Mouse (Mus musculus) heart, embryonic 12.5 days (tissue): ENCODE measurements at regions not wholly inside any gene's neighbourhood (a gene's known extent, or its start where the extent isn't known, plus 50 kb on each side); places are given as distances from the start of the nearest gene placed in this dataset.

Experiments
- ATAC-seq: fragments of 200-750 bp; cut with Nextera tagmentation; 2 replicates; pipeline ENCODE4 v1.8.0; 2017; ENCODE audit warnings: moderate TSS enrichment, moderate library complexity; ENCODE audit not compliant: insufficient number of reproducible peaks, low FRiP score
- H3K27ac ChIP-seq: fragments of 300-500 bp; sonication (generic); 2 replicates; pipeline ENCODE4 v1.5.1; 2016; ENCODE audit warnings: mild to moderate bottlenecking, moderate library complexity; ENCODE audit not compliant: poor library complexity, severe bottlenecking
- H3K27me3 ChIP-seq: fragments of 300-500 bp; sonication (generic); replicated peaks from 2 replicates; pipeline ENCODE4 v1.6.1; 2016; ENCODE audit warnings: mild to moderate bottlenecking, moderate library complexity
- H3K36me3 ChIP-seq: fragments of 300-500 bp; sonication (generic); 2 replicates; pipeline ENCODE4 v1.6.1; 2016; ENCODE audit warnings: mild to moderate bottlenecking, moderate library complexity
- H3K4me1 ChIP-seq: fragments of 300-500 bp; sonication (generic); replicated peaks from 2 replicates; pipeline ENCODE4 v1.6.1; 2016; ENCODE audit warnings: mild to moderate bottlenecking
- H3K4me2 ChIP-seq: fragments of 300-500 bp; sonication (generic); 2 replicates; pipeline ENCODE4 v1.6.1; 2016; ENCODE audit warnings: mild to moderate bottlenecking, moderate library complexity
- H3K4me3 ChIP-seq: fragments of 300-500 bp; sonication (generic); 2 replicates; pipeline ENCODE4 v1.5.1; 2016; ENCODE audit warnings: mild to moderate bottlenecking
- H3K9ac ChIP-seq: fragments of 300-500 bp; sonication (generic); 2 replicates; pipeline ENCODE4 v1.6.1; 2016; ENCODE audit warnings: mild to moderate bottlenecking, moderate library complexity
- H3K9me3 ChIP-seq: fragments of 300-500 bp; sonication (generic); replicated peaks from 2 replicates; pipeline ENCODE4 v1.6.1; 2016; ENCODE audit warnings: mild to moderate bottlenecking, moderate library complexity
- WGBS: fragments of 180-500 bp; shearing (Covaris S2); methylation state at CpG from one replicate; pipeline ENCODE4 v1.1.7; 2016; 5-methylcytosine and 5-hydroxymethylcytosine counted together

- no peaks in the 10 kb centered on the region for H3K27me3 ChIP-seq
- H3K4me1 ChIP-seq = 0 out of 2 replicates have a peak, but pooled peaks cover 6% of the 10 kb centered on the region
- no peak for ATAC-seq
- H3K27ac ChIP-seq = no peak overlapping the region
- no peak overlapping the region for H3K4me2 ChIP-seq
- H3K4me3 ChIP-seq = no peak overlapping the region
- 85% methylated on average over 6 of the region's 6 CpGs for WGBS
- H3K9me3 ChIP-seq = no peaks in the 10 kb centered on the region
- H3K36me3 ChIP-seq = no peaks in the 10 kb centered on the region
- H3K9ac ChIP-seq = no peak overlapping the region
Observed at GRCm38 (mm10) chr8:103895132-103895531, 206.3 kb upstream of the Cdh5 start.

GRCm38 (mm10) chr8:103897463-103897862 lies 204.0 kb upstream of the Cdh5 start:
- no peak for ATAC-seq
- H3K27ac ChIP-seq = no peak overlapping the region
- H3K4me2 ChIP-seq = no peak overlapping the region
- no peak overlapping the region for H3K4me3 ChIP-seq
- no peaks in the 10 kb centered on the region for H3K36me3 ChIP-seq
- WGBS = 63% methylated on average over 7 of the region's 7 CpGs
- no peak overlapping the region for H3K9ac ChIP-seq
- no peaks in the 10 kb centered on the region for H3K27me3 ChIP-seq
- H3K9me3 ChIP-seq = no peaks in the 10 kb centered on the region
- 0 out of 2 replicates have a peak, but pooled peaks cover 3% of the 10 kb centered on the region for H3K4me1 ChIP-seq

GRCm38 (mm10) chr8:103902516-103902915 lies 198.9 kb upstream of the Cdh5 start:
- H3K36me3 ChIP-seq = no peaks in the 10 kb centered on the region
- no peak for ATAC-seq
- H3K9me3 ChIP-seq = peaks cover 10% of the 10 kb centered on the region
- no peak overlapping the region for H3K4me3 ChIP-seq
- H3K4me2 ChIP-seq = no peak overlapping the region
- whole genome bisulfite sequencing = 53% methylated on average over 1 of the region's 1 CpGs
- H3K27me3 ChIP-seq = no peaks in the 10 kb centered on the region
- 0 out of 2 replicates have a peak, but pooled peaks cover under 1% of the 10 kb centered on the region for H3K4me1 ChIP-seq
- H3K27ac ChIP-seq = no peak overlapping the region
- no peak overlapping the region for H3K9ac ChIP-seq

GRCm38 (mm10) chr8:103903635-103904034 lies 197.8 kb upstream of the Cdh5 start:
- no peak overlapping the region for H3K9ac ChIP-seq
- H3K27me3 ChIP-seq = no peaks in the 10 kb centered on the region
- no peaks in the 10 kb centered on the region for H3K36me3 ChIP-seq
- H3K27ac ChIP-seq = no peak overlapping the region
- no peaks in the 10 kb centered on the region for H3K4me1 ChIP-seq
- WGBS = 76% methylated on average over 5 of the region's 5 CpGs
- H3K4me3 ChIP-seq = no peak overlapping the region
- ATAC-seq = no peak
- no peak overlapping the region for H3K4me2 ChIP-seq
- H3K9me3 ChIP-seq = peaks cover 10% of the 10 kb centered on the region

- no peak overlapping the region for H3K27ac ChIP-seq
- no peak overlapping the region for H3K4me3 ChIP-seq
- no peak overlapping the region for H3K4me2 ChIP-seq
- H3K9me3 ChIP-seq = peaks cover 10% of the 10 kb centered on the region
- H3K27me3 ChIP-seq = no peaks in the 10 kb centered on the region
- H3K36me3 ChIP-seq = no peaks in the 10 kb centered on the region
- ATAC-seq = no peak
- H3K9ac ChIP-seq = no peak overlapping the region
- H3K4me1 ChIP-seq = no peaks in the 10 kb centered on the region
- WGBS = 80% methylated on average over 4 of the region's 4 CpGs
Observed at GRCm38 (mm10) chr8:103907662-103908061, 193.8 kb upstream of the Cdh5 start.

GRCm38 (mm10) chr8:103911287-103912015 lies 190.0 kb upstream of the Cdh5 start:
- no peaks in the 10 kb centered on the region for H3K27me3 ChIP-seq
- 64% methylated on average over 2 of the region's 2 CpGs for WGBS
- H3K4me3 ChIP-seq = no peak overlapping the region
- no peak overlapping the region for H3K27ac ChIP-seq
- H3K36me3 ChIP-seq = no peaks in the 10 kb centered on the region
- H3K4me2 ChIP-seq = no peak overlapping the region
- H3K9me3 ChIP-seq = peaks cover 5% of the 10 kb centered on the region
- no peak for ATAC-seq
- H3K9ac ChIP-seq = no peak overlapping the region
- peaks cover 8% of the 10 kb centered on the region for H3K4me1 ChIP-seq

- ATAC-seq = no peak
- Histone ChIP-seq H3K27me3 (no peaks in the 10 kb centered on the region), H3K27ac (no peak overlapping the region), H3K9ac (no peak overlapping the region), H3K4me1 (peaks cover 8% of the 10 kb centered on the region), H3K4me3 (no peak overlapping the region), H3K9me3 (no peaks in the 10 kb centered on the region), H3K4me2 (no peak overlapping the region), H3K36me3 (no peaks in the 10 kb centered on the region)
- 74% methylated on average over 9 of the region's 9 CpGs for WGBS
Observed at GRCm38 (mm10) chr8:103912983-103913926, 188.2 kb upstream of the Cdh5 start.

GRCm38 (mm10) chr8:103913927-103914640 lies 187.3 kb upstream of the Cdh5 start:
- ATAC-seq = 0 out of 2 replicates have a peak, but pooled peaks have one; percentile 48
- 39% methylated on average over 6 of the region's 6 CpGs for WGBS

GRCm38 (mm10) chr8:103919324-103919723 lies 182.1 kb upstream of the Cdh5 start:
- Histone ChIP-seq H3K9ac (no peak overlapping the region), H3K9me3 (no peaks in the 10 kb centered on the region), H3K4me1 (peaks cover 1% of the 10 kb centered on the region; the same call in 1 of the 2 replicates), H3K36me3 (no peaks in the 10 kb centered on the region), H3K4me2 (no peak overlapping the region), H3K27me3 (no peaks in the 10 kb centered on the region), H3K27ac (no peak overlapping the region), H3K4me3 (no peak overlapping the region)
- ATAC-seq = no peak
- WGBS = 75% methylated on average over 3 of the region's 3 CpGs

More at GRCm38 (mm10) chr8:103913927-103914640, 187.3 kb upstream of the Cdh5 start:
- Histone ChIP-seq H3K4me3 (no peak overlapping the region), H3K27ac (no peak overlapping the region), H3K9ac (no peak overlapping the region), H3K4me1 (peaks cover 8% of the 10 kb centered on the region), H3K27me3 (no peaks in the 10 kb centered on the region), H3K36me3 (no peaks in the 10 kb centered on the region), H3K9me3 (no peaks in the 10 kb centered on the region), H3K4me2 (no peak overlapping the region)

- no peak overlapping the region for H3K4me3 ChIP-seq
- H3K9me3 ChIP-seq = no peaks in the 10 kb centered on the region
- H3K4me2 ChIP-seq = no peak overlapping the region
- H3K9ac ChIP-seq = no peak overlapping the region
- 85% methylated on average over 4 of the region's 4 CpGs for WGBS
- no peaks in the 10 kb centered on the region for H3K4me1 ChIP-seq
- H3K36me3 ChIP-seq = no peaks in the 10 kb centered on the region
- no peaks in the 10 kb centered on the region for H3K27me3 ChIP-seq
- H3K27ac ChIP-seq = no peak overlapping the region
- no peak for ATAC-seq
Observed at GRCm38 (mm10) chr8:103921621-103922020, 179.8 kb upstream of the Cdh5 start.

- no peaks in the 10 kb centered on the region for H3K36me3 ChIP-seq
- no peaks in the 10 kb centered on the region for H3K27me3 ChIP-seq
- H3K4me3 ChIP-seq = no peak overlapping the region
- H3K27ac ChIP-seq = no peak overlapping the region
- H3K4me2 ChIP-seq = no peak overlapping the region
- 77% methylated on average over 2 of the region's 2 CpGs for WGBS
- no peak overlapping the region for H3K9ac ChIP-seq
- H3K9me3 ChIP-seq = no peaks in the 10 kb centered on the region
- no peak for ATAC-seq
- no peaks in the 10 kb centered on the region for H3K4me1 ChIP-seq
Observed at GRCm38 (mm10) chr8:103922746-103923145, 178.7 kb upstream of the Cdh5 start.
